Mouse (Mus musculus): ENCODE results near the gene Lhfp.
A peak's percentile ranks its signal among the peaks of the same experiment; 100 is the strongest.
"Not testable (repeated sequence)": the region's sequence is repeated elsewhere in the genome, so short reads cannot be mapped to it uniquely, and the experiment has no call there.

Lhfp gene

DNA sequence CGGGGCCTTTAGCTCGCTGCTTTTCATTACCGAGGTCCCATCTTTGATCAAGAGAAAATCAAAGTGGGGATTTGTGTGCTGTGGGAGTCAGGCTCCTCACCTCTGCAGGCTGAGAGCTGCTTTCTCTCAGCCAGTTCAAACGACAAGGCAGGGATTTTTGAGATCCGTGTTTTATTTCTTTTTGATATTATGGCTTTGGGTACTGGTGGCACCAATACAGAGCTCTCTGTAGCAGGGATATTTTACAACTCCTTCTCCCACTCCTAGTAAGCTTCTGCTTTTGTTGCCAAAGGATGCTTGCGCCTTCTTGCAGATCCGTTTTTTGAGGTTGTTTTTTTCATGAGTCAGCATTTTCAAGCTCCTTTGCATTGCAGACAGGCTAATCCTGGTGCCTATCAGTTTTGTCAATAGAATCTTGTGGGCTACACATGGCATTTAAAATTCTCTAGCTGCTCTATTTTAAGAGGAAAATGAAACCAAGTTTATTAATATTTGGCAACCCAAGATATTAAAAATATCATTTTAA lies 172.5 kb downstream of the Lhfp start:
- DNase-seq (ENCODE audit: low spot score): no peak

DNA sequence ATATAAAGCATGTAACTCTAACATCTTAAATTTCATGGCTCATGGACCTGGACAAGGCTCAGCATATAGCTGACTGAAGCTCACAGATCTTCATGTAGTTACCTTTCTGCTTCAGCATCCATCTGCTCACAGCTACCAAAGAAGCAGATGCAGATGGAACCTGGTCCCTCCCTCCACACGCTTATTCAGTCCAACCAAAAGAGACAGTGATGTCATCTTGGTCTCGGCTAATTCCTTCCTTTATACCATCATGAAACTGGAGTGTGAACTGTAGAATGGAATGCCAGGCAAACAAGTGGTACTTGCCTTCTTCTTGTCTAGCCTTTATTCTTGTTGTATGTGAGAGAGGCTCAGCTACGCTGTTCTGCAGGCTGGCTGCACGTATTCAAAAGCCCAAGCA lies 173.1 kb downstream of the Lhfp start:
- DNase-seq (ENCODE audit: low spot score): no peak

DNA sequence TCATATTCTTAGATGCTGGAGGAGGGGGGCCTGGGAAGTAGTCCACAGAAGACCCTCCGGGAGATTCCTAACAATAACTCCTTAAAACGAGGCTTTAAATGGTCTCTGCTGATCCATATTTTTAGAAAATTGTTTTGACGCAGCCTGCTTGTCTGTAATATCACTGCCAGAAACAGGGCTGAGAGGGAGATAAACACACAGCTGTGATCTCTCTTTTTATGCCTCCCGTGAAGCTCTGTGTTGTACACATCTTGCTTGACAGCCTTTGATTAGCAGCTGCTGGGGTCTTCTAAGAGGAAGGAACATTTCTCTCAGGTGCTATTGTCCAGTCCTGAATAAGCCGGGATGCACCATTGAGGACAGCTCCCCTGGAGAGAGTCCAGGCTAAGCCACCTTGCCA lies 176.4 kb downstream of the Lhfp start:
- DNase-seq (ENCODE audit: low spot score): no peak

DNA sequence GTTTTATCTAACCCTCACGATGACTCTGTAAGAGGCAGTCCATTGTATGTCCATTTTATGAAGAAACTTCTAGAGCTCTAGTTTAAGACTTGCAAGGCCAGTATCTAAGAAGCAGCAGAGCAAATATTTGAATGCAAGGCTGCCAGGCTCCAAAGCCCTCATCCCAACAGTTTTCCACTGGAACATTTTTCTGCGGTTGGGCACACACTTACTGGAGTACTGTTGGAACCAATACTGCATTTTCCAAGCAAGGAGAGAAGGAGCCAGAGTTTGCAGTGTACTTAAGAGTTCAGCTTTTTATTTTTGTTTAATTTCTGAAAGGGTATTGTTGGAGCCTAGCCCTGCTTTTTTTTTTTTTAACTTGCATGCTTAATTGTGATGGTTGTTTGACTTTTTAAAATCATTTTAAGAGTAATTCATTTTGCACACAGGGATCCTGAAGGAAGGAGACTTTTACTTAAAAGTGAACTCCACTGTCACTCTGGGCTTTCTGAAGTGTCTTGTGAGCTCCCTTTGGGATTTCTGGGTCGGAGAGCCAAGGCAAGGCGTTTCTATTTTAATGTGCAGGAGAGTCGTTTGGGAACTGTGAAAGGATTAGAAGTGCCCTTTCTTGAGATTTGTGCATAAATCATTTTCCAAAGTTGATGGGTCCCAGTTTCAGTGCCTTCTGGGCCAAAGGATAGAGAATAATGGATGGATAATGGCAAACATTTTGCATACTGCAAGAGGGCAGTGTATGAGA lies 180.4 kb downstream of the Lhfp start:
- no peak for DNase-seq (ENCODE audit: low spot score)

DNA sequence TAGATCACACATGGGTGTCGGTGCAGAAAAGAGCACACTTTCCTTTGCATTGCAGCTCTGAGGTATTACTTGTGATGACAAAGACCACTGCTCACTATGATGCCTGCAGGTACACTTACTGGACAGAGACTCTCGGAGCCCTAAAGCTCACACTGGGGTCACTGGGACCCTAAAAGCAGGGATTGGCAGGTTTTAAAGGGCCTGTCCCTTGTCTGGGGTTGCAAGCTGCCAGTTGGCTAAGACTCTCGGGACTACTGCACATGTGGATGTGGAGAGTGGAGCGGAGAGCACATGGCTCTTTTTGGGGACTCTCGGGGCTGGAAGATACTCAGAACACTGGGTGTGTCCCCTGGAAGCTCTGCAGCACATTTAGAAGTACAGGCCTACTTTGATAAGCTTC lies 182.8 kb downstream of the Lhfp start:
- DNase-seq (ENCODE audit: low spot score): no peak

DNA sequence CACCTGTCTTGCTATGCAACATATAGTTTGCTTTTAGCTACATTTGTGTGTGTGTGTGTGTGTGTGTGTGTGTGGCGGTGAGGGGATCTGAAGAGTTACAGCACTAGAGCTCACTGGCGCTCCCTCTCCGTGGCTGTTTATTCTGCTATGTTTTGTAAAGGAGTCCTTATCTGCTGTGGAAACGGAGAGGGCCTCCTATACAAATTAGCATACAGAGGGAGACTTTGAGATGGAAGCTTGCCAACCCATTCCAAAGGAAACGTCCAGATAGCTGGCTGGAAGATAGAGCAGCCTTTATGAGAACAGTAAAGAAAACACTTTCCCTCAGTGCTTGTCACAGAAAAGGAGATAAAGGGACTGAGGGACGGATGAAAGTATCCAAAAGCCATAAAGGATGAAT lies 184.4 kb downstream of the Lhfp start:
- DNase-seq (ENCODE audit: low spot score): no peak

DNA sequence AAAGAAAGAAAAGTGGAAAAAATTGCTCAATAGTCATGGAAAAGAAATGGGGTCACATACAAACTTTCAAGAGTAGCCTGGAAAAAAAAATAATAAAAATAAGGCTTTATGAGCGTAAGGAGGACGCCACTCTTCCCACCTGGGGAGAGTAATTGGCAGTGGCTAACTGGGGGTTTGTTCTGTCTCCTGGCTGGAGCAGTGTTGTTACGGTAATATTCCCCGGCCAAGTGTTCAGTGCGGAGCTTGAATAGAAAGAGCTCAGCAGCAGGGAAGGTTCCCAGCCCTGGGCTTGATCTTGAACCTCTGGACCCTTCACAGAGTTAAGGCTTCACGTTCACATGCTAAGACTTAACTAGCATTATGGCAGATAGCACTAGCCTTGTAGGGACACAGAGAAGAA lies 184.9 kb downstream of the Lhfp start:
- DNase-seq (ENCODE audit: low spot score): no peak

DNA sequence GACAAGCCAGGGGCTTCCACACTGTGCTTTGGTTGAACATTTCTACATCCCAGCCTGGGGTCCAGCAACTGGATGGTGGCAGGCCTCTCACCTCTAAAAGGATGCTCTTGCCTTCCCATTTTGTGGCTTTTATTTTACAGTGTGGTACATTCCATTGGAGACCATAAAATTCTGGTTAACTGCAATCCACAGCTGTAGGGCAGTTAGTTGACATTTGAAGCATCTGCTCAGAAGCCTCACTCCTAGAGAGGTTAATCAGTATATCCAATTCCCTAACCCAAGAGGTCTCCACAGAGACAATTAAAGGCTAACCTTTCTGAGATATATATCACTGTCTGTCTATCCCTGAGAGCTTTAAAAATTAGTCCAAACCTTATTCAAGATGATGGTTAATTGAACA lies 186.5 kb downstream of the Lhfp start:
- DNase-seq (ENCODE audit: low spot score): no peak

DNA sequence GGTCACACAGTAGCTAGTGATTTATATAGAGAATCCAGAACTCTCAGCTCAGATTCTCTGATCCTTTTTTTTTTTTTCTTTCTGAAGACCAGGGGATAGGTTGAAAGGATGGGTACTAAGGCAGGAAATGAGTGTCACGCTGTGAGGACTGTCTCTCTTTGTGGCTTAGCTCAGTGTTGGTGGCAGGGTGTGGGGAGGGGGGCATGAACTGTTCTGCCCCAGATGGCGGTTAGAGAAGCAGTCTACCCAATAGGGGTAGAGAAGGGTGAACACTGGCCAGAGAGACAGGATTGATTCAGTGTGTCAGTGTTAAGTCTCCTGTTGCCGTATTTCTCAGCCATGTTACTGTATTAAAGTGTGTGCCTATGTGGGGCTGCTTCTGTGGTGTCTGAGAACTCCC lies 189.2 kb downstream of the Lhfp start:
- no peak for DNase-seq (ENCODE audit: low spot score)

DNA sequence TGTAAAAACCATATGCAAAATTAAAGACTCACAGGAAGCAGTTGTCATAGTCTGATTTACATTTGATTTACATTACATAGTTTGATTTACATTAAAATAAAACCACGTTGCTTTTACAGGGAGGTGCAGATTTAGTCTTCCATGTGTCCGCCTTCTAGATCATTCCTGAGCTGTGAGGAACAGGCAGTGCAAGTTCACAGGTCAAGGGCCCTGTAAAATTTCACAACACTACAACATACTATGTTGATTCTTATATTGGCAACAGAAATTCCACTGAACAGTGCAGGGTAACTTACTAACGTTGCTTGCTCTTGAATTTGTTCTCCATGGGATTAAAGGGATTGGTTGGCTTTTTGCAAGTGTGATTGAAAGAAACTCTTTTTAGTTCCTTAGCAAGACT lies 189.8 kb downstream of the Lhfp start:
- DNase-seq (ENCODE audit: low spot score): no peak

DNA sequence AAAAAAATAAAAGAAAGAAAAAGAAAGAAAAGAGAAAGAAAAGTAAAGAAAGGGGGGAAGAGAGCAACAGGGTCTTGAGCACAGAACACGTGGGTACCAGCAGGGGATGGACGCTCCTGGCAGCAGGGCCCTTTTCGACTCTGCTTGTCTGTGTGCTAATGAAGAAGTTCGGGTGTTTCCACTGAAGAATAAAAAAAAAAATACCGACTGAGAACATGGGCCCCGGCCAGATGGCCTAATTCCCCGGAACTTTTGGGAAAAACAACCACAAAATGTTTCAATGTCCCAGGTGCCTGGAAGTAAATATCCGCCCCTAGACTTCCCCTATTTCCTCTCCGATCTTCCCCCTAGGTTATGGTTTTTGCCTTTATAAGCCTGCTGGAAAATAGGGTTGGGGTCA lies 191.1 kb downstream of the Lhfp start:
- DNase-seq (ENCODE audit: low spot score): not testable (repeated sequence)

DNA sequence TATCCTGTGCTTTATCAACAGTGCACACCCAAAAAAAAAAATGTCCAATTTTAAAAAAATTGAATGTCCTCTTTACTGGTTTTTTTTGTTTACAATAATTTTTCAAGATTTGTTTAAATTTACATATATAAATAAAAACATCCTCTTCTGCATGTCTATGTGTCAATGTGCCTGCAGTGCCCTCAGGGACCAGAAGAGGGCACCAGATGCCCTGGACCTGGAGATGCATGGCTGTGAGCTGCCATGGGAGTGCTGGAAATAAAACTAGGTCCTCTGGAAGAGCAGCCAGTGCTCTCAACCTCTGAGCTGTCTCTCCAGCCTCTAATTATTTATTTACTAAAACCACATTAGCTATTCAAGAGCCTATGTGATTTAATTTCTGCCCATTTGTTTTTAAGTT lies 193.4 kb downstream of the Lhfp start:
- no peak for DNase-seq (ENCODE audit: low spot score)

DNA sequence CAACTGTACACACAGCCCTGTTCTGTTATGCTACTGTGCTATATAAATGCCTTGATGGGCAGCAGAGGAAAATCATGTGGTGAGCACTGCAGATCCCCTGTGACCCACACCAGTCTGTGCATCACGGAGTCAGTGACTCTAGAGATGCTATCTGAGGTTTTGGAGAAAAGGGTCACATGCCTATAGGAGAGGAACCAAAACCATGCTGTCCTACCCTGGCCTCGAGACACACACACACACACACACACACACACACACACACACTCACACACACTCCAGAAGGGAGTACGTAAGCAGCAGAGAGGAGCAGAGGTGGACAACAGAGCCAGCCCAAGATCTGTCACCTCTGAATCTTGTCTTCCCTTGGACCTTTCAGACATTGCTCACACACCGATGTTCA lies 195.1 kb downstream of the Lhfp start:
- no peak for DNase-seq (ENCODE audit: low spot score)

DNA sequence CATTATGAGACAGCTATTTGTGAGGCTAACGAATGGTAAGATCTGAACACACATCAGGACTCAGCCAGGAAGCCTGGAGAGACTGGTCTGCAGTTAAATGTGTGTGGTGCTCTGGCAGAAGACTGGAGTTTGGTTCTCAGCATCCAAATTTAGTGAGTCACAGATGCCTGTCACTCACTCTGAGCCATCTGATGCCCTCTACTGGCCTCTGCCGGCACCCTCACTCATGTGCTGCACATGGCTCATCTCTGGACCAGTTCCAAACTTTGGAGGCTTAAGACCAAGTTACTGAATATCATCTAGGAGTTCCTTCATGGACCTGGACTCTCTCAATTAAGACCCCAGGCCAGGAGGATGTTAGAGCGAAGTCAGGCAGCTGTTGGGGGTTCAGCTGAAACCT lies 198.8 kb downstream of the Lhfp start:
- no peak for DNase-seq (ENCODE audit: low spot score)

DNA sequence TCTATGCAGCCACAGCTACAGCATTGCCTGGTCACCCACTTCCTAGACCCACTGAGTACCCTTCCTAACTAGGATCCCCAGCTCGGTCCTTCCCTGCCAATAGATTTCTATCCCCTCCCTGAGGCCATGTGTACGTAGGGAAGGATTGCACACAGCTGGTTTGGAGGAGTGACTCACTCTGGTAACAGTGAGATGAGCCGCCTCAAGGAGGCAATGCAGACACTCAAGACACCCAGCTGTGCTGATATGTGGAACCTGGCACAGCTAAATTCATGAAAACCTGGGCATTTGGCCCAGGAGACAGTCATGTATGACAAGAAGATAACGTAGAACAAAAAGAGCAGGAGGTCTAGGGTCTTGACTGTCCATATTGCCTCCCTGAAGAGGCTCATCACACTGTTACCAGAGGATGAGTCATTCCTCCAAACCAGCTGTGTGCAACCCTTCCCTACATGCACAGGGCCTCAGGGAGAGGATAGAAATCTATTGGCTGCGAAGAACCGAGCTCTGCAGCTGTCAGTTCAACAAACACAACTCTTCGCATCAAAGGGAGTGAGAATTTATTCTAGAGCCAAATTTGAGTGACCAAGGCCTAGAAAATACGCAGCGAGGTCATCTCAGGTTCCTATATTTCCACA lies 204.4 kb downstream of the Lhfp start:
- no peak for DNase-seq (ENCODE audit: low spot score)

DNA sequence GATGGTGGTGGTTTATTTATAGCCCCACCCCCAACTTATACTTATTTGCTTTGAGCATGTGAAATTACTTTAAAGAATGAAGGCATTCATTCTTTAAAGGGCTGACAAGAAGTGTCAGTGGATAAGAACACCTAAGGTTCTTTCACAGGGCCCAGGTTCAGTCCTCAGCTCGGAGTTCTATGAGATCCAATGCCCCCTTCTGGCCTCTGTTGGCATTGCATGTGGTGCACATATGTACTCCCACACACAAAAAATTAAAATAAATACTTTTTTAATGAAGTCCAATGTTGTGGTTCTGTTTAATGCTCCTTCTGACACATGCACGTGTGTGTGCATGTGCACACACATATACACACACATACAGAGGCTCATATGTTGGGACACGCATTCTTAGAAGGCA lies 205.8 kb downstream of the Lhfp start:
- peak; percentile 77 for DNase-seq (ENCODE audit: low spot score)

DNA sequence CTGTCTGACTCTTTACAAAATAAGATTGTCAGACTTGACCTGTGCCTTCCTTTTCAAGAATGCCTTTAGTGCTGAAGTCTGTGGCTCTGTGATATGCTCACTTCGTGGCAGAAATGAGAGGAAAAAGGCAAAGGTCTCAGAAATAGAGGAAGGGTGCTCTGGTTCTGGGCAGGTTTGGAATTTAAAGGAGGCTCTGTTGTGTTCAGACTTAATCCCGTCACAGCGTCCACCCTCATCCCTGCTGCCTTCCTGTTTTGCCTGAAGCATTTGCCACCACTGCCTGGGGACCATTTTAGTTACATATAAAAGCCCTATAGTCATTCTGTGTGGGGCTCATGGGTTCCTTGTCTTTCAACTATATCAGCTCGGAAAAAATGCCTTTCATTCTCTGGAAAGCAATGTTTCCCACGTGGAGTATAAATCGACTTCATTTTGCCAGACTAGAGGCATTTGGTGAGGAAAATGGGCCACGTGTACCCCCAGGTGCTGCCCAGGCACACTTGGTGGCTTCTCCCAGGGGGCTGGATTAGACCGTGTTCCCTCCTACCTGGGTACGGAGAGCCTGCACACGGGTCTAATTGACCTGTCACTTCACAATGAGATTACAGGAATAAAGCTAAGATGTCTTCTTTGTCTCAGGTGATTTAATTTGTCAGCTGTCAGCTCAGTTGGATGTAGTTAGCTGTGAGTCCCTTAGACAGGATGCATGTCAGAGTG lies 207.0 kb downstream of the Lhfp start:
- no peak for DNase-seq (ENCODE audit: low spot score)

DNA sequence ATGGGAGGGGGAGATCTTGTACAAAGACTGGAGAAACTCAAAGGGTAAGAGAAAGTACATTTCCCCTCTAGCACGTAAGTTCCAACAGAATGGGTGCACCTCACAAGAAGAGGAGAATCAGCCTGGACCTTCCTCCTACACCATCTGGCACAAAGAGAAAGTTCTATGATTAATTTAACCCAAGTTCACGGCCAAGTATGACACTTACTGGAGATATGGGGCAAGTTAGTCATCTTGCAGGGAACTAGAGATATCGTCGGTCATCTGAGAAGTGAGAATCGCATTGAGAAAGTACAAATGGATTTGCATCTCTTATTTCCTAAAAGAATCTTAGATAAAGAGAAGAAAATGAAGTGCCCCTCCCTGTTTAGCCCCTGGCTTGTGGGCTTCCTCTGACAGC lies 211.2 kb downstream of the Lhfp start:
- no peak for DNase-seq (ENCODE audit: low spot score)

DNA sequence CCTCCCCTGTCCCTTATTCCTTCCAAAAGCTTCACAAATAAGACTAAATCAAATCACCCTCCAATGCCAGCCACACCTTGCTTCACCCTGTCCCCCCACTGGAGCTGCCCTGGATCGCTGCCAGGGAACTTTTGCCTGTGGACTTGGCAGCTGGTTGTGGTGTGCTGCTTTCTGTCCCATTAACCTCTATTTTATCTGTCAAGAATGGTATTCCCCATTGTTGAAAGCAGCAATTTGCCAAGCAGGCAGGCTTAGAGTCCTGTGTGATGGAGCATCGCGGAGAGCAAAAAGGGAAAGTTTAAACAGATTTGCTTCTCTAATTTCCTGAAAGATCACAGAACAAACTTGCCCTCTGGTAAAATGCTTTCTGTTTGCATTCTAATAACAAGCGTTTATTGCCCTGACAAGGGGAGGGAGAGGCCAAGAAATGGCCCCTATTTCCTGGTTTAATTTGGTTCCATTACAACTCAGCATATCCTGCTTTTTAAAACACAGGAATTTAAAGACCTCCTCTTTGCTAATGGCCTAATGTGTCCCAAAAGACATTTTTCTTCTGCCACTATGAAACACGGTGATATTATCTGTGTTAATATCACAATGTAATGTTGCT lies 212.0 kb downstream of the Lhfp start:
- DNase-seq (ENCODE audit: low spot score): peak; percentile 67

DNA sequence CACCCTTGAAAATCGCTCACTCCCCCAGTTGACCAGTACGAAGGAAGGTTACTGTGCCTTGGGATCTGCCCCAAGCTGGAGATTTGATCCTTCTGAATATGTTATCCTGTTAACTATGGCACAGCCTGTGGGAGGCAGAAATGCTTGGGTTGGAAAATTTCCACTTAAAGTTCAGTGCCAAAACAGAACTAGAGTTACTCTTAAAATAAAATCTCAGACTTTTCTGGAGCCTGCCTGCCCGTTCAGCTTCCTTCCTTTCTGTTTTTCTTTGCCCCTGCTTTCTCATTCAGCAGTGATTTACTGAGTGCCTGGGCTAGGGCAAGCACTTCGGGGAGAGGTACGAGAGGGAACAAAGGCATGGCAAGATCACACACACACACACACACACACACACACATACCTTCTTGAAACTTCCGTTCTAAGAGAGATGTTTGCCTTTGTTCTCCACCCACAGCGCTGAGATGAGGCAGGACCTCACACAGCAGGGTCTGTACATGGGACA lies 217.4 kb downstream of the Lhfp start:
- no peak for DNase-seq (ENCODE audit: low spot score)

DNA sequence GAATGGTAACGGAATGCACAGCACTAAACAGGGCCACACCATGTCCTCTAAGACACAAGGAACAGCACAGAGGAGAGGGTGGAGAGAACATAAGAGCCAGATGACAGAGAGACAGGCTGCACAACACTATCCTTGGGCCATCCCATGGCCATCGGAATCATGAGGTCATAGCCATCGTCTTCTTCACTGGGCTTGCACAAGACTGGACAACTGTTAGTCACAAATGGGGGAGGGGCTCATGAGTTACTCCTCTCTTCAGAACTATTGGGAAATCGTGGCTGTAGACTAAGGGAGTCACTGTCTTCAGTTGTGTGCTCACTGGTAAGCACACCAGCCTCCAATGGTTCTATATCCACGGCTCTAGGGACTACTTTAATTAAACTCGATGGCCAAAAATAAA lies 224.8 kb downstream of the Lhfp start:
- DNase-seq (ENCODE audit: low spot score): no peak

DNA sequence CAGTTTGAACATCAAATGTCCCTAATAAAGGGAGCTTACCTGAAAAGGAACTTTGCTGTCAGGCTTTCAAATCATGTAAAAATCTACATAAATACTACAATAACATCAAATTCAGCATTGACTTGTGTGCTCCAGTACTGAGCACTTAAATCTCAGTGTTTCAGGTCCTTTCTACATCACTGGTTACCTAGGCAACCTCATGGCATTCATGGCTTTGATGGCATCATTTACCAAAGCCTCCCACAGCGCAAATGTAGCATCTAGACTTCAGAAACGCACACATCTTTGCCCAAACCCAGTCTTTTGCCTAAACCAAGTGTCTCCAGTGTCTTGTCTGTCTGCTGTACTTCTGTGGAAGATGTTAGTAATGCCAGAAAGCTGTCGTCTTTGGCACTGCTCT lies 225.7 kb downstream of the Lhfp start:
- no peak for DNase-seq (ENCODE audit: low spot score)

DNA sequence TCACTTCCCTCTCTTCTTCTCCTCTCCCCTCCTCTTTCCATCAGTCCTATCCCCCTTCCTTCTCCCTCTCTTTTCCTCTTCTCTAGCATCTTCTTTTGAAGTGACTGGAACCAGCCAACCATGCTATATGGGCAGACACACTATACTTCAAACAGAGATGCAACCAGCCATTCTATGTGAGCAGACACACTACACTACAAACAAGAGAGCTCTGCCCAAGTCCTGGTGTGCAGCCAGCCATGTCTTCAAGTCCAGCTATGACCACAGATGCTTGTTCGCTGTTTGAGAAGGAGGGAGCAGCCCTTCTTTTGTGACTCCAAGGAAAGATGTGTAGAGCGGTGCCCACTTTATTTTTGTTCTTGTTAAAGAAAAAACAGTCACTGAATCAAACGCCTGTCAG lies 231.9 kb downstream of the Lhfp start:
- no peak for DNase-seq (ENCODE audit: low spot score)

Data from testis, postnatal 10 days (tissue).